Mouse (Mus musculus) neural tube, embryonic 13.5 days (tissue): ENCODE results near the gene Baiap3. TPM values are rescaled to one million over a fixed set of nuclear protein-coding genes. Genes with fewer than 3 reads are reported as not detected.

Source experiments
- ATAC-seq: fragments of 200-750 bp; cut with Nextera tagmentation; 2 replicates; pipeline ENCODE4 v1.8.0; 2017; ENCODE audit warnings: low read depth, mild to moderate bottlenecking, moderate TSS enrichment, moderate library complexity
- H3K27ac ChIP-seq: fragments of 300-500 bp; sonication (generic); replicated peaks from 2 replicates; pipeline ENCODE4 v1.5.1; 2015; ENCODE audit warnings: moderate library complexity, mild to moderate bottlenecking, inconsistent platforms
- H3K27me3 ChIP-seq: fragments of 300-500 bp; sonication (generic); 2 replicates; pipeline ENCODE4 v1.6.1; 2015; ENCODE audit warnings: mild to moderate bottlenecking, inconsistent platforms
- H3K36me3 ChIP-seq: fragments of 300-500 bp; sonication (generic); 2 replicates; pipeline ENCODE4 v1.6.1; 2015; ENCODE audit warnings: mild to moderate bottlenecking, inconsistent platforms
- H3K4me1 ChIP-seq: fragments of 300-500 bp; sonication (generic); replicated peaks from 2 replicates; pipeline ENCODE4 v1.6.1; 2015; ENCODE audit warnings: inconsistent platforms
- H3K4me2 ChIP-seq: fragments of 300-500 bp; sonication (generic); 2 replicates; pipeline ENCODE4 v1.6.1; 2015; ENCODE audit warnings: inconsistent platforms, mild to moderate bottlenecking, moderate library complexity
- H3K4me3 ChIP-seq: fragments of 300-500 bp; sonication (generic); 2 replicates; pipeline ENCODE4 v1.5.1; 2015; ENCODE audit warnings: mild to moderate bottlenecking, inconsistent platforms
- H3K9ac ChIP-seq: fragments of 300-500 bp; sonication (generic); 2 replicates; pipeline ENCODE4 v1.6.1; 2015; ENCODE audit warnings: moderate library complexity, mild to moderate bottlenecking, inconsistent platforms
- H3K9me3 ChIP-seq: fragments of 300-500 bp; sonication (generic); 2 replicates; pipeline ENCODE4 v1.6.1; 2016; ENCODE audit warnings: inconsistent platforms
- WGBS: fragments of 180-500 bp; shearing (Covaris S2); methylation state at CpG from one replicate; pipeline ENCODE4 v1.1.7; 2015; 5-methylcytosine and 5-hydroxymethylcytosine counted together
- polyA plus RNA-seq: library from polyadenylated mRNA; unstranded; fragments of >200 nt; fragmentation: Nextera tagmentation; extraction: Ambion mirVana; gene quantifications from 2 replicates; pipeline ENCODE4 v1.2.1, GENCODE M21; 2015

The Baiap3 gene
- polyA plus RNA-seq, result 3.7 and 3.8 TPM in 2 replicates

GRCm38 (mm10) chr17:25256140-25256754 is at the start of gene Baiap3:
Baiap3 (minus strand) TSS chr17:25256364.
- ATAC-seq, result peak; percentile 16; the same call in 1 of the 2 replicates
- Histone ChIP-seq H3K9ac (peak within 1 kb of the TSS; percentile 60), H3K4me3 (peak within 1 kb of the TSS; percentile 31), H3K36me3 (peaks cover 18% of the 10 kb centered on the region), H3K4me1 (peaks cover 47% of the 10 kb centered on the region), H3K27ac (no peak within 1 kb of the TSS), H3K4me2 (peak within 1 kb of the TSS; percentile 57), H3K27me3 (peaks cover 37% of the 10 kb centered on the region), H3K9me3 (no peaks in the 10 kb centered on the region)
- 5% methylated on average over 31 of the region's 35 CpGs for WGBS

- Histone ChIP-seq H3K4me3 (no peak within 1 kb of the TSS), H3K4me1 (no peaks in the 10 kb centered on the region), H3K27ac (no peak within 1 kb of the TSS), H3K4me2 (no peak within 1 kb of the TSS), H3K36me3 (no peaks in the 10 kb centered on the region), H3K27me3 (no peaks in the 10 kb centered on the region), H3K9me3 (no peaks in the 10 kb centered on the region), H3K9ac (no peak within 1 kb of the TSS)
- 76% methylated on average over 5 of the region's 5 CpGs for WGBS
- ATAC-seq, result no peak
Observed at GRCm38 (mm10) chr17:25298094-25298493, 41.9 kb upstream of the Baiap3 start, which contains the start of gene Prss34. Prss34 (plus strand) TSS chr17:25298394.

- Histone ChIP-seq H3K4me1 (no peaks in the 10 kb centered on the region), H3K27me3 (no peaks in the 10 kb centered on the region), H3K27ac (no peak overlapping the region), H3K4me3 (no peak overlapping the region), H3K9ac (no peak overlapping the region), H3K9me3 (no peaks in the 10 kb centered on the region), H3K36me3 (no peaks in the 10 kb centered on the region), H3K4me2 (no peak overlapping the region)
- no peak for ATAC-seq
- 58% methylated on average over 1 of the region's 1 CpGs for WGBS
Observed at GRCm38 (mm10) chr17:25294111-25294510, 37.9 kb upstream of the Baiap3 start.

- 85% methylated on average over 5 of the region's 5 CpGs for WGBS
- ATAC-seq, result no peak
Observed at GRCm38 (mm10) chr17:25293495-25293894, 37.3 kb upstream of the Baiap3 start.

GRCm38 (mm10) chr17:25290411-25290810 is 34.2 kb upstream of the Baiap3 start:
- Histone ChIP-seq H3K4me1 (no peaks in the 10 kb centered on the region), H3K9me3 (no peaks in the 10 kb centered on the region), H3K9ac (no peak overlapping the region), H3K36me3 (no peaks in the 10 kb centered on the region), H3K27me3 (no peaks in the 10 kb centered on the region), H3K4me3 (no peak overlapping the region), H3K27ac (no peak overlapping the region), H3K4me2 (no peak overlapping the region)
- no peak for ATAC-seq
- WGBS, result 40% methylated on average over 4 of the region's 4 CpGs

More at GRCm38 (mm10) chr17:25293495-25293894, 37.3 kb upstream of the Baiap3 start:
- H3K27ac ChIP-seq, result no peak overlapping the region
- H3K9me3 ChIP-seq, result no peaks in the 10 kb centered on the region
- H3K36me3 ChIP-seq, result no peaks in the 10 kb centered on the region
- H3K4me2 ChIP-seq, result no peak overlapping the region
- H3K9ac ChIP-seq, result no peak overlapping the region
- H3K27me3 ChIP-seq, result no peaks in the 10 kb centered on the region
- no peaks in the 10 kb centered on the region for H3K4me1 ChIP-seq
- no peak overlapping the region for H3K4me3 ChIP-seq

- H3K9me3 ChIP-seq, result no peaks in the 10 kb centered on the region
- no peaks in the 10 kb centered on the region for H3K27me3 ChIP-seq
- no peak overlapping the region for H3K4me2 ChIP-seq
- WGBS, result 28% methylated on average over 4 of the region's 4 CpGs
- no peak overlapping the region for H3K4me3 ChIP-seq
- no peak overlapping the region for H3K9ac ChIP-seq
- no peak overlapping the region for H3K27ac ChIP-seq
- no peak for ATAC-seq
- H3K4me1 ChIP-seq, result no peaks in the 10 kb centered on the region
- no peaks in the 10 kb centered on the region for H3K36me3 ChIP-seq
Observed at GRCm38 (mm10) chr17:25288842-25289241, 32.7 kb upstream of the Baiap3 start.

- WGBS, result 24% methylated on average over 3 of the region's 3 CpGs
- ATAC-seq, result no peak
- H3K4me3 ChIP-seq, result no peak overlapping the region
- no peaks in the 10 kb centered on the region for H3K9me3 ChIP-seq
- no peak overlapping the region for H3K4me2 ChIP-seq
- H3K27me3 ChIP-seq, result peaks cover 4% of the 10 kb centered on the region; the same call in 1 of the 2 replicates
- H3K4me1 ChIP-seq, result no peaks in the 10 kb centered on the region
- H3K36me3 ChIP-seq, result no peaks in the 10 kb centered on the region
- H3K27ac ChIP-seq, result no peak overlapping the region
- no peak overlapping the region for H3K9ac ChIP-seq
Observed at GRCm38 (mm10) chr17:25285033-25285432, 28.9 kb upstream of the Baiap3 start.

GRCm38 (mm10) chr17:25282133-25282532 is 26.0 kb upstream of the Baiap3 start:
- WGBS, result 46% methylated on average over 11 of the region's 11 CpGs
- no peak overlapping the region for H3K4me2 ChIP-seq

GRCm38 (mm10) chr17:25275833-25276232 is 19.7 kb upstream of the Baiap3 start:
- Histone ChIP-seq H3K4me1 (peaks cover 25% of the 10 kb centered on the region), H3K36me3 (no peaks in the 10 kb centered on the region), H3K4me2 (no peak overlapping the region), H3K9me3 (no peaks in the 10 kb centered on the region), H3K9ac (no peak overlapping the region), H3K27ac (no peak overlapping the region), H3K27me3 (peaks cover 15% of the 10 kb centered on the region; the same call in 1 of the 2 replicates), H3K4me3 (no peak overlapping the region)
- 92% methylated on average over 3 of the region's 3 CpGs for WGBS
- no peak for ATAC-seq

More at GRCm38 (mm10) chr17:25282133-25282532, 26.0 kb upstream of the Baiap3 start:
- Histone ChIP-seq H3K27me3 (peaks cover 15% of the 10 kb centered on the region; the same call in 1 of the 2 replicates), H3K4me3 (no peak overlapping the region), H3K36me3 (no peaks in the 10 kb centered on the region), H3K9ac (no peak overlapping the region), H3K4me1 (no peaks in the 10 kb centered on the region), H3K27ac (no peak overlapping the region), H3K9me3 (no peaks in the 10 kb centered on the region)
- no peak for ATAC-seq

- 0 out of 2 replicates have a peak, but pooled peaks cover 2% of the 10 kb centered on the region for H3K36me3 ChIP-seq
- 0 out of 2 replicates have a peak, but pooled peaks cover 11% of the 10 kb centered on the region for H3K27me3 ChIP-seq
- WGBS, result 80% methylated on average over 9 of the region's 9 CpGs
- no peaks in the 10 kb centered on the region for H3K9me3 ChIP-seq
- H3K4me1 ChIP-seq, result peaks cover 36% of the 10 kb centered on the region
- H3K4me2 ChIP-seq, result peak within 1 kb of the TSS; percentile 49
- peak within 1 kb of the TSS; percentile 99 for H3K4me3 ChIP-seq
- no peak for ATAC-seq
- H3K9ac ChIP-seq, result peak within 1 kb of the TSS; percentile 98
- H3K27ac ChIP-seq, result peak within 1 kb of the TSS; percentile 99
Observed at GRCm38 (mm10) chr17:25274571-25275346, 18.6 kb upstream of the Baiap3 start, which contains the start of gene Ube2i. Ube2i (minus strand) TSS chr17:25274622.

- Histone ChIP-seq H3K4me1 (peaks cover 42% of the 10 kb centered on the region), H3K4me2 (peak overlapping the region; percentile 49), H3K9me3 (no peaks in the 10 kb centered on the region), H3K27ac (peak overlapping the region; percentile 99), H3K36me3 (peaks cover 11% of the 10 kb centered on the region), H3K27me3 (0 out of 2 replicates have a peak, but pooled peaks cover 4% of the 10 kb centered on the region), H3K4me3 (peak overlapping the region; percentile 99), H3K9ac (peak overlapping the region; percentile 98)
- peak; percentile 87 for ATAC-seq
- 2% methylated on average over 44 of the region's 45 CpGs for WGBS
Observed at GRCm38 (mm10) chr17:25273706-25274501, 17.7 kb upstream of the Baiap3 start.
